Mouse (Mus musculus) adrenal gland, postnatal 25 days (tissue): ENCODE measurements at regions not wholly inside any gene's neighbourhood (a gene's known extent, or its start where the extent isn't known, plus 50 kb on each side); places are given as distances from the start of the nearest gene placed in this dataset.

Experiments
- DNase-seq: peaks from one replicate; pipeline ENCODE4 v3.0.0; 2021; ENCODE audit warnings: mixed read lengths

DNA sequence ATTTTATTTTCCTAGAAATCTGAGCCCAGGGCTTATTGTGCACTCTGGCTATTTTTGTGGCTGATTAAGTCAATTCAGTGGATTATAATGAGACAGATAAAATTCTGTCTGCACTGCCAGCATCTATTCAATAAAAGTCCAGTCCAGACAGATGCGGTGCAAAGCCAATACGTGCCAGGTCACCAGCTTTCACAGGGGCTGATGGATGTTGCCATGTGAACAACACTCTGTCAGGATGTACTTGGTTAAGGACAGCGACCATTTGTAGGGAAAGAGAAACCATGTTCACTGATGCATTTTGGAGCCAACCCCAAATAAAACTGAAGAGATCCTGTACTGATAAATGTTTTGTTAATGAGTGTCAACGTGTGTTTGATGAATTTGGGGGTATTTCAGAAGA is 285.0 kb upstream of the Gnpda2 start:
- DNase-seq = no peak

DNA sequence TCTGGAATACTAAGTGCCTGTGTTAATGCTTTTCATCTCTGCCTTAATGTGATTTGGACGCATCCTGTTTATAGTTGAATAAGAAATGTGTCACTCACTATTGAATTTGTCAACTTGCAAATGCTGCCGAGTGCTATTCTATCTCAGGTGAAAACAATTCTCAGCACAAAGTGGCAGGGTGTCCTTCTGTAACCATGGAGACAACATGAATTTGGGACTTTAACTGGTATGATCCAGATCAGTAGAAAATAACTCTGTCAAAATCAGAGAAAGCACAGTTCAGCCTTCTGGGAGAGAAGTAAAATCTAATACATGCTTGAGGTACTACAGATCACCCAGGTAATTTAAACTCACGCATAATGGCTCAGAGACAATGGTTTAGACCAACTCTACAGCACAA is 270.9 kb upstream of the Gnpda2 start:
- DNase-seq = no peak

DNA sequence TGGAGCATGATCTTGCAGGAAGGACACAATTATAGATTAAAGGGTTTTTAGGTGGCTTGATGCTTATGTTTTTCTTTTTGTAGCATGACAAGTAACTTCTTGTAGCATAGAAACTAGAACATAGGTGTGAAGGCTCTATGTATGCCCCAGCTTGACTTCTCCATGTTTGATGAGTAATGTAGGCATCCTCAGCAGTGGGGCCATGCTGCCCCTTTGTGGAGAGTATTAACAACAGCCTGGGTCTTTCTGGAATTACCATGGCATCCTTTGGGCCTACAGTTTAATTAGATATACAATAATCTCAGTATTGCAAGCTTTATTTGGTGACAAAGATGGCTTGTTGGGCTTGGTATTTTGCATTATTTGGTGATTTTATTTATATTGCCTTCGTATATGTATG is 252.7 kb upstream of the Gnpda2 start:
- no peak for DNase-seq

DNA sequence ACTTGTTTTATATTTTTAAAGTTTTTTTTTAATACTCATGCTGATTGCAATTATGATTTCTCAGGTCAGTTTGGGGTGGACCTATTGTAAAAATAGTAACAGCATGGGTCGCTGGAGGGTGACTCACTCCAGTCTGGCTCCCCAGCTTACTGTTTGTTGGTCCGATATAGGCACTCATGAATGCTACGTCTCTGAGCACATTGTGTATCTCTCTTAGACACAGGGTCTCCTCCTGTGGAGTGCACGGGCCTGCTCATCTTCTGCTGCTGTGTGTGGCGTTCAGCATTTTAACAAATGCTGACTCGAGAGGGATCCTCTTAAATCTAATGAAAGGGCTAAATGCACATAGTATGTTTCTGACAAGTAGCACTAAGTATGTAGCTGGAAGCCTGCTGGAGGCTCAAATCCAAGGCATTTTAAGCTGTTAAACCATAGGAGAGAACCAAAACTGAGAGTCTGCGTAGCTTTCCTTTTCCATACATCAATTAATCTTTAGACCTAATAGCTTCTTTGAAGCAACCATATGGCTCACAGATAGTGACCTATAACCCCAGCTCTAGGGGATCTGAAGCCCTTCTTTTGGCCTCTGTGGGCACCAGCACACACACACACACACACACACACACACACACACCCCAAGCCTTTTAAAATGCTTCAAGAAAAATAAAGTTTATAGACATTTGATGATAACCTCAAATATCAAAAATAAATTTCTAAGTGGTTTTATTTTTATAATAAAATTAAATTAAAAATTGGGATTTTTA is 246.0 kb upstream of the Gnpda2 start:
- DNase-seq = no peak

DNA sequence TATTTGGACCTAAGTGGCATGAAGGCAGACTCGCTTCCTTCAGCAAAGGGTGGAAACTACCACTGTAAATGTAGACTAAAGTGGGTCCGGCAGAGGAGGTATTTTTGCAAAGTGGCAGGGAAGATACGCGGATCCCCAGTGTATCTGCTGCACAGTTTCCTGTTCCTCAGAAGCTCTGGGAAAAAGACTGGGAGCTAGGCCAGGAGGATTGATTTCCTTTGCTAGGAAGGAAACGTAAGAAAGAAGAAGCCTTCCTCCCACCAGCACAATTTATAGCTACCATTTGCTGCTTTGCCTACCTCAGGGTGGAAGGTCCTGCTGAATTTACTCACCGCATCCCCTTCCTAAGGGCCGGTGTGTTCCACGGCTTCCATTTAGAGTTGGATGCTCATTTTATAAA is 244.2 kb upstream of the Gnpda2 start:
- DNase-seq = no peak

DNA sequence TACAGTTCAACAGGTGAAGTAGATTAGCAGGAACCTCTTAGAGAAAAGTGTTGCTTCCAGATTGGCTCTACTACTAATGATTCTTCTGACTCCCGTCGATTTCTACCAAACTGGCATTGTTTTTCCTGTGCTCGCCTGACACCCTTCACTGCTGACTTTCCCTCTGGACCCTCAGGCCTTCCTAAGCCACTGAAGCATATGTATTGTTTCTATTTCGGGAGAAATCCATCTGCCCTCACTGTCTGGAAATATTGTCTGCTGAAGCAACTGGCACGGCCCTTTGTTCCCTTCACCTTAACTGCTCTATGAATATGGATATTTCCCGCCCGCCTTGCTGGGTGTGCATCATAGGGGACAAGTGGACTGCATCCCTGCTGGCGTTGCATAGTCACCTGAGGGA is 243.0 kb upstream of the Gnpda2 start:
- no peak for DNase-seq

DNA sequence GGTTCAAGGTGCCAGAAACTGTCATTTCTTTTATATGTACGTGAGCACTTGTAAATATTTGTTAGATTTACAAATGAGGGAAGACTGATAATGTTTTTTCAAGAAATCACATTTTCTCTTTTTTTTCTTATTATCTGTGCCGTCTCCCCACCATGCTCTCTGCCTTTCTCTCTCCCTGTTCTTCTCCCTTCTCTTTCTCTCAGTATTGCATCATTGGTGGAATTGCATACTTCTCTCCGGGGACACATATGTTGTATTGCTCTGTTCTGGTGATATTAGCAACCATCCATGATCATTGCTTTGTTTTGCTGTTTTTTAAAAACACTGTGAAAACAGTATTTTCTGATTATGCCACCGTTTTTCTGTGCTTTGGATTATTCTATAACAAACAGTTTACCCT is 225.6 kb upstream of the Gnpda2 start:
- no peak for DNase-seq

DNA sequence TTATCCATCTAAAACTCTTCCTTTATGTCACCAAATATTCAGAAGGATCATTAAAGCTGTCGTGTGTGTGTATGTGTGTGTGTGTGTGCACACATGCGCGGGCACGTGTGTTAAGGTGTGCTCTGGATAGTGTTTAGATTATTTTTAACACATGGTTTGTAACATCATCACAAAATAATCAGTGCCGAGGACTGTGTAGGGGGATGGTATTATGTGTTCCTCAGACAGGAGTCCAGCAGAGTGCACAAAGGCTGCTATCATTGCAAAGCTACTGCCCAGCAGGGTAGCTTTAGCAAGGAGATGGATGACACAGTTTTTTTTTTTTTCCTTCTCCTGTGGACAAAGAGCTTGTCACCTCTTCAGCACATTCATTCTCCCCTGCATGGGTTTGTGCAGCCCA is 224.9 kb upstream of the Gnpda2 start:
- no peak for DNase-seq

DNA sequence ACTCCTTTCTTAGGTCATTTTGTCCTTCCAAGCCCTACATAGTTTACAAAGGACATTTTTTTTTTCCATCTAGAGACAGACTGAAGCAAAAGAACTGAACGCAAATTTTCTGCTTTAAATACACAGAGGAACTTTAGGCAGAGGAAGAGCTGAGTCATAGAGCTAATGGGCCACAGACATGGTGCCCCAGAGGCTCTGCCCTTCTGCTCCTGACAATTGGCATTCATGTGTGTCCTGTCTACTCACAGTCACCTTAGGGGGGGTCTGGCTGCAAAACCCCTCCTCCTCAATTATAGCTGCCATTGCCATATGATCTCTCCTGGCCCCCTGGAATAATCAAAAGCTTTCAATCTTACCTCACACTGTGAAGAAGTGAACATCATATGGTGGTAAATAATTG is 223.2 kb upstream of the Gnpda2 start:
- no peak for DNase-seq

DNA sequence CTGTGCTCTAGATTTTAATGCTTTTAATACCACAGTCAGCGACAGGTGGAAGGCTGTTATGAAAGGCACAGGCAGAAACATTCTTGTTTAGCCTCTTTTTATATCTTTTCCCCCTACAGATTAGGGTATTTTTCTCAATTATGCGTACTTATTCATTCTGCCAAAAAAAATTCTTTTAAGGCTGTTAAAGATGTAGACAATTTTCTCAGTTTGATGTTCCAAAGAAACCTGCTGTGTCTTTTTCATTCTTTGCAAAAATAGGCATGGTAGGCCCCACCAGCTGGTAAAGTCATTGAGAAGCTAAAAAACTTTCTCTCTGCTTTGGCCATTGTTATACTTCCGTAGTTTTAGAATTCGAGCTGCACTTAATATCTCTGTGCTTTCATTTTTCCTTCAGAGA is 210.5 kb upstream of the Gnpda2 start:
- no peak for DNase-seq

DNA sequence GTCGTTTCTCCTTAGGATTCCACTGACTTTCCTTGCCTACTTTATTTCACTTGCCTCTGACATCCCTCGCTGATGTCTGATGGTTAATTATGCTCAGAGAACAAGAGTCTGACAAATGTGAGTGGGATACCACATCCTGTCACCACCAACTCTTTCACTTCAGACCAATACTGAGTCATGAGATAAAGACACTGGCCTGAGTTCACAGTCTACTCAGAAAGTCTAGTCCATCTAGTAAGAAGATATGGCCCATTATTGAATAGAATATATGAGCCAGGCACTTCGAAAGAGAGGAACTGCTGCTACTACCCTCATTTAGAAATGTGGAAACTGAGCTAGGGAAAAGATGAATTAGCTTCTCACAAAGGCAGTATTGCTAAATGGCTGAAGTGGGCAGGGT is 210.0 kb upstream of the Gnpda2 start:
- no peak for DNase-seq

DNA sequence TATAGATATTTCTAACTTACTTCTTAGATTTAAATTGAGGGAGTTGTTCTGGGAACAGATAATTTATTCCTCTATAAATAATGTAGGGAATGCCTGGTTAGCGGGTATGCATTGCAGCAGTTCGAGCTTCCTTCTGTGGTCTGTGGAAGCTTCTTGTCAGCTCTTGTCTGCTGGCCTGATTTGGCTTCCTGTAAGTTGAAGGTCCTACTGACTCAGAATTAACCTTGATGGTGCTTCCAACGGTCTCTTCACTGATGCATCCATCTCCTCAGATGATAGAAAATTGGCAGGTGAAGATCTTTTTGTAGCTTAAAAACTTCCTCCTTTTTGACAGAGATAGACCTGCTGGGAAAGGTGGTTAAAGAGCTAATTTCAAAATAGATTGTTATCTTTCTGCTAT is 203.2 kb upstream of the Gnpda2 start:
- DNase-seq = no peak

DNA sequence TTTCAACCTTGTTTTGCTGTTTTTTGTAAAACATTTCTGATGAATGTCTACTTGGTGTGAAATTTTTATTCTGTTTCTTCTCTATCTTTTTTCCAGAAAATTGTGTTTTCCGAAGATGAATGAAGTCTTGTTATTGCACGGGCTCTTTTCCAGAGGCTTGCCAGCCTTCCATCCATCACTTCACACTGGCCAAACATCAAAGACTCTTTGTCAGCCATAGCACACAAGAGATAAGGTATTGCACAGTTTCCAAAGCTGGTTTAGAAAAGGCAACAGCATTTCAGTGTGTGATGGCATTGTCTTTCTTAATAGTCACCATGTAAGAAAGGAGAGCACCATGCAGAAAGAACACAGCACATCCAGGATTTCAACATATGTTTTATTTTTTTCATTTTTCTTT is 202.5 kb upstream of the Gnpda2 start:
- DNase-seq = peak; percentile 7

DNA sequence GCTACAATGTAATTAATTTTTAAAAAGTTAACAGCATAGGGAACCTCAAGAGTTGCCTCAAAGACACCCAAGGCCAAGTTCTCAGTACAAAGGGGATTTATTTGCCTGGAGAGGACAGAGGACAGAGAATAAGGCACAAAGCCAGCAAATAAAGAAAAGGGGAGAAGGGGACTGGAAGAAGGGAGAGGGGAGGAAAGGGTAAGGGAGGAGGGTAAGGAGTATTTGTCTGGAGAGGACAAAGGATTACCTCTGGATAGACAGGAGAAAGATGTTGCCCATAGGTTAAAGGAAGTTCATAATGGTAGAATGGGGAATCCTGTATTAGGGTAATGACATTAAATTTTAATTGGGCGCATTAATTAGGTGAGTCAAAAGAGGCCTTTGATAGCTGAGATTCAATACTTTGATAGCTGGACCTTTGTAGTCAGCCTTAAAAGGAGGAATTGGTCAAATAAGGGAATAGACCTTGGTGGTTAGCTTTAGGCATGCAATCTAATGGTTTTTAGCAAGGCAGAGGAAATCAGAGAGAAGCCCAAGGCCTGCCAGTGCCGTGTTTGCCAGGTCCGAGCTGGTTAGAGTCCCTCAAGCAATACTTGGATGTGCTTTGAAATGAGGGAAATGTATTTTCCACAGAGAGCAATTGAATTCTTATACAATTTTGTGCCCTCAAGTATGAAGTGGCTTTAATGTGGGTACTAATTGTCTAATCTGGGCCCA is 164.8 kb upstream of the Gnpda2 start:
- peak; percentile 7 for DNase-seq

DNA sequence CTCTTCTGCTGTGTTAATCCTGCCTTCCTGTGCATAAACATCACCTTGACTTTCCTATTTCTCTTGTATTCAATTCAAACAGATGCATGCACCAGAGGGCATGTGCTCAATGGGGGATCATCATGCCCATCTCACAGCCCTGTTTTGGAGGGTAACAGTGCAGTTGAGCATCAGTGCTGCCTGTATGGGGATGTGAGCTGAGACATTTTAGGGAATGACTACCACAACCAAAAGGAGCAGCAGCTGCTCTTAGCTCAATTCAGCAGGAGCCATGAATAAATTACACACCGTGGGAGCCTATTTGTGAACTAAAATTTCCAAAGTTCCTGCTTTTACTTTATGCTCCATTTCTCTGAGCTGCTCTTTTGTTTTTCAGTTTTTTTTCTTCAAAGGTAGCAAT is 164.2 kb upstream of the Gnpda2 start:
- DNase-seq = no peak

DNA sequence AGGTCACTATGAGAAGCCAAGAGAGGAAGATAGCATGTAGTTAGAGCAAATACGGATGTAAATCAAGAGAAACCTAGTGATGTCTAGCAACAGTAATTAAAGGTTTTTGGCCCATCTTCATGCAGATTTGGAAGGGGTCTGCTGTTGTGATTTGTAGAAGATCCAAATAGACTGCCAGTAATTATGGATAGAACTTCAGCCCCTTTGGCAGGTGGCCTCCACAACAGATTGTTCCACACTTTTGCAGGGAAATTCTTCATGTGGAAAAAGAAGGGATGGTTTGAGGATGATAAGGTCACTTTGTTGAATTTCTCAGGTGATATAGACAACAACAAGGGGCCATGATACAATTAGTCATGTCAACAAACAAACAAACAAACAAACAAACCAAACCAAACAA is 148.4 kb upstream of the Gnpda2 start:
- no peak for DNase-seq

DNA sequence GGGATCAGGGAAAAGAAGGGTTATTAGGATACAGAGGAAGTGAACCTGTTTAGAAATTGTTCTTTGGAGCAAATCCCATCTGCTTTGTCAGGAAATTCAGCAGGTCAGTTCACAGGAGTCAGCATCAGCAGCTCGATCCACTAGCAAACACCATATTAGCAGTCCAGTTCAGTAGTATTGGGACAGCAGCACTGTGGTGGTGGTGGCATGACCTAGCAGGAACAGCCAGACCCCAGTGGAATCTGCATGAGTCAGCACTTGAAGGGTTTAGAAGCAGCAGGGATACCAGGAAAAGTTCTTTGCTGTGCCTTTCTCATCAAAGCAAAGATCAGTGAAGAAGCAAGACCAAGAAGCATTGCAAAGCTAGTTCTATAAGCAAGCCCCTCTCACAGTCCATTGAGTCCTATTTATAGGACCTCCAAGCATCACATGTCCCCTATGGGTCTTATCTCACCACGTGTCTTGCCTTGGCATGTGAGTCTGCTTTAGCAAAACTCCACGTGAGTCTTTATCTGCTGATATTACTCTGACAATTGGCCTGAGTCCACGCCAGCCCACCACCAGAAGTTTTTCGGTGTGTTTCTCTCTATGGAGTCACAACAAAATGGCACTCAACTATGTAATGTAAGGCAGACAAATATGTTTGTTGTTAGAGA is 129.3 kb upstream of the Gnpda2 start:
- DNase-seq = no peak

DNA sequence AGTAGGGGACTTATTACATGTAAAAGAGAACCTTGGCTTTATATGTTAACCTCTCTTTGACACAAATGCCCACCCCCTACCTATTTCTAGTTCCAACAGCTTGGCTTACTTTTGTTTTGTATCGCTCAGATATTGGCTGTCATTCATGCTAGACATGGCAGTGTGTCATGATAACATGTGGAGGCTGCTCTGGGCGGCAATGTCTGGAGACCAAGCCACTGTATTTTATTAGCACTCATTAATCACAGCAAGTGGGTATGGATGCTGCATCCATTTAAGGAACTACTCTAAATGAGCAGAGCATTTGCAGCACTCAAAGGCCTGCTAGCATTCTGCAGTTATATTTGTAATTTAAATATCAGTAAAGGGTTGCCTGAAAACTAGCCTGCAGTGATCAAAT is 123.9 kb upstream of the Gnpda2 start:
- no peak for DNase-seq

DNA sequence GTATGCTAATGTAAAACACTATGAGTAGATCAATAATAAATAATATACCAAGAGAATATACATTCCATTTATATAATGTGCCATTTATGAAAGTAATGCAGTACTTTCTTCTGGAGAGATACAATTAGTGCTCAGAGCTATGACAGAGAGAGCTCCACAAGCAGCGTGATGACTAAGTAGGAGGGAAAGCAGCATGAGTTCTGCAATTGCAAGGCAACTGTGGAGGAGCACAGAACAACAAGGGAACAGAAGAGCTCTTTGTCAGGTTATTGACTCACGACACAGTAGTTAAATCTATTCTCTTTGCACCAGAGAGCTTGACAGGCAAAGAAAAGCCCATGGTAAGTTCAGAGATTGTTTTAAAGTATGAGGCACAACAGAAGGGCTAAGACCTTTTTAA is 115.0 kb upstream of the Gnpda2 start:
- DNase-seq = no peak

DNA sequence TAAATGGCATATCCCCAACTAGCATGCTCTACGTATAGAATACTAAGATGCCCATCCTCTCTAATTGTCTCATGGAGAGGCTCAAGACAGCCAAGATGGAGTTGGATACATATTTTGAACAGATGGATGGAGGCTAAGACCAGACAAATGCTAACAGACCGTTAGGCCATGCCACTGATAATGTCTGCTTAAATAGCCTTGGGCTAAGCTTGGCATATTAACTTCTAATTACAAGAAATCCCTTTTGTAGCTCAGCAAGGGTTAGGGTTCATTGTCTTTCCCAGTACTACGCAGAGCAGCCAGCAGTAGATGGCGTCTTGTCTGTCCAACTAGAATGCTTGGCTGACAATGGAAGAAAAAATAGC is 113.0 kb upstream of the Gnpda2 start:
- DNase-seq = no peak

DNA sequence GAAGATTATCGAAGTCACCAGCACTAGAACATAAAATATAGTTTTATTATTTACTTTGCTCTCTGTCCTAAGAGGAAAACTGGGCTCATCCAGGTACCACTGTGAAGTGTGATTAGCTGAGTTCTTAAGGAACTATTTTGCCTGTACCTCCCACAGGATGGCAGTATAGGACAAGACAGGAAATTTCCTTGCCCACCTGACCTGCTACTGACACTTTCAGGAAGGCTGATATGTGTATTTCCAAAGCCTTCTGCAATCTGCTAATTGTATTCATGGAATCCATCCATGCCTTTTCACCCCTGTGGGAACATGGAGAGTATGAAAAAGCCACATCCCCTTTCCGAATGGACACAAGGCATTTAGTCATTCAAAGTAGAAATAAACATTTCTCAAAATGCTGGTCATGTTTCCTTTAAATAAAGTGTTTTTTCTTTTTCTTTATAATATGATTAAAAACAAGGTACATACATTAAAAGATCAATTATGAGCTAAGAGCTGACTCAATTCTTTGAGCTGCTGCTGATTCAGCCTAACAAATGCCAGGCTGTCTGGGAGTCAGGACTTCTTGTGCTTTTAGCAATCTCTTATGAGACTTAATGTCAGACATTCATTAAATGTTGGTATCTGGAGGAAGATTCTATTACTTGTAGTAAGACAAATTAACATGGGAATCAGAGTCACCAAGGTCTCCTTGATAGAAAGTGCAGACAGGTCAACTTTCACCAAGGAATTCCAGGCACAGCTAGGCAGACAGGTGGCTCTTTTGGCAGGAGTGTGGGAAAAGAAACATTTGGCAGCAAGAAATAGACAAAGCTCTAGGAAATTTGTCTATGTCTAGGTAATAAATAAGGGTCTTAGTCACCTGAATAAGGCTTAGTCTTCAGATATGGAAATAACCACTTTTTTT is 112.4 kb upstream of the Gnpda2 start:
- no peak for DNase-seq

DNA sequence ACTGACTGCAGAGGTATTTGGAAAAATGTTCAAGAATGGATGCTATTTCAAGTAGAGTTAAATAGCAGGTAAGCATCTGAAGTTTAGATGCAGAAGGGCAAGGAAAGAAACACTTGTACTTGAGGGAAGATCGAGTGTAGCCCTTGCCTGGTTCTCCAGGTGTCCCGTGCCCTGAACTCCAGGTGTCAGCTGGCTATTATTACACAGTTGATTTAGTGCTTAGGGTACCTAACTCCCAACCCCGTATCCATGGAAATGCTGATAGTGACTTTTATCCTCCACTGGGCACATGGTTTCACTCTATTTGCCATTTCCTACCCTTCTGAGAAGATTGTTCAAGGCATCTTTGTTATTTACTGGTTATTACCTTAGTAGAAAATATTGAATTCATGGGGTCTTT is 86.6 kb upstream of the Gnpda2 start:
- no peak for DNase-seq

DNA sequence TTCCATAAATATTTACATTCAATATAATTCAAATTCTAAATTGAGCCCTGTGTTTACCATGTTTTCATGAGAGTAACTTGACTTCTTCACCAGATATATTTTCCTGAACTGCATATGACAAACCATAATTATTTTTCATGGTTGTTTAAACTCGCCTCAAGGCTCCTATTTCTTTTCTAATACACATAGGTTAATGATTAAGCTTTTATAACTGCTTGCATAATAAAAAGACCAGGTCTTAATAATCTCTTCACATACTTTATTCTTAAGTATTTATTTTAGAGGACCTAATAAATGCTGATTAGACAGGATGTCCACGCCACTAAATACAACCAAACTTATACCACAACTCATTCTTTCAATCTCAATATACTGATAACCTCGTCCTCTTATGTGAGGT is 86.1 kb upstream of the Gnpda2 start:
- DNase-seq = no peak
